Mouse (Mus musculus) MEL (cell line): Measurements from ENCODE around the gene Arhgef5. TPM values are rescaled to one million over a fixed set of nuclear protein-coding genes. Genes with fewer than 3 reads are reported as not detected.

Source experiments
- DNase-seq: peaks from one replicate; pipeline ENCODE4 v3.0.0; 2011; ENCODE audit warnings: low read depth, low spot score
- H3K27ac ChIP-seq: 2 replicates; pipeline ENCODE4 v1.5.1; 2012; ENCODE audit warnings: low read depth, mild to moderate bottlenecking, control low read depth, low read length, moderate library complexity; ENCODE audit not compliant: control insufficient read depth
- H3K27me3 ChIP-seq, 2 experiments: fragments of 150-350 bp in 1 of 2; sonication (generic) in 1 of 2; 2 replicates each; pipeline ENCODE4 v1.6.1; 2012; ENCODE audit warnings: low read length in 2 of 2, mild to moderate bottlenecking in 2 of 2, improper control_type of control experiment in 1 of 2, moderate library complexity in 1 of 2; ENCODE audit not compliant: insufficient read depth in 2 of 2, control insufficient read depth in 1 of 2
- H3K36me3 ChIP-seq, 2 experiments: 2 replicates each; pipeline ENCODE4 v1.6.1; 2012 to 2014; ENCODE audit warnings: low read length in 2 of 2, improper control_type of control experiment in 1 of 2, inconsistent platforms in 1 of 2, mild to moderate bottlenecking in 1 of 2; ENCODE audit not compliant: insufficient read depth in 2 of 2, control insufficient read depth in 1 of 2
- H3K4me1 ChIP-seq, 2 experiments: fragments of 150-350 bp in 1 of 2; sonication (generic) in 1 of 2; 2 replicates each; pipeline ENCODE4 v1.6.1; 2012; ENCODE audit warnings: low read length in 2 of 2, improper control_type of control experiment in 1 of 2, mild to moderate bottlenecking in 1 of 2; ENCODE audit not compliant: insufficient read depth in 2 of 2, control insufficient read depth in 1 of 2
- H3K4me3 ChIP-seq, 2 experiments: fragments of 150-350 bp in 1 of 2; sonication (generic) in 1 of 2; 2 replicates each; pipeline ENCODE4 v1.5.1; 2012; ENCODE audit warnings: low read depth in 2 of 2, low read length in 2 of 2, mild to moderate bottlenecking in 2 of 2, moderate library complexity in 2 of 2, control low read depth in 1 of 2, improper control_type of control experiment in 1 of 2; ENCODE audit not compliant: control insufficient read depth in 1 of 2, insufficient read depth in 1 of 2
- H3K79me2 ChIP-seq: 2 replicates; pipeline ENCODE4 v1.6.1; 2012; ENCODE audit warnings: mild to moderate bottlenecking, low read length, moderate library complexity; ENCODE audit not compliant: control insufficient read depth, poor library complexity, insufficient read depth
- H3K9ac ChIP-seq: 2 replicates; pipeline ENCODE4 v1.6.1; 2012; ENCODE audit warnings: low read depth, mild to moderate bottlenecking, control low read depth, low read length, moderate library complexity; ENCODE audit not compliant: control insufficient read depth, poor library complexity, severe bottlenecking
- H3K9me3 ChIP-seq: fragments of 150-350 bp; sonication (generic); replicated peaks from 2 replicates; pipeline ENCODE4 v1.6.1; 2012; ENCODE audit warnings: mild to moderate bottlenecking, low read length, improper control_type of control experiment, moderate library complexity; ENCODE audit not compliant: insufficient read depth
- BHLHE40 ChIP-seq: IDR thresholded peaks from 2 replicates; pipeline ENCODE4 v1.6.1; 2012; ENCODE audit warnings: low read depth, mild to moderate bottlenecking, inconsistent platforms, low read length, improper control_type of control experiment, borderline replicate concordance
- CHD1 ChIP-seq: IDR thresholded peaks from 2 replicates; pipeline ENCODE4 v1.6.1; 2012; ENCODE audit warnings: low read depth, mild to moderate bottlenecking, inconsistent platforms, low read length, improper control_type of control experiment
- CHD2 ChIP-seq: IDR thresholded peaks from 2 replicates; pipeline ENCODE4 v1.6.1; 2011; ENCODE audit warnings: low read length, improper control_type of control experiment
- CTCF ChIP-seq, 3 experiments: IDR thresholded peaks in 2 of 3; conservative IDR thresholded peaks in 1 of 3; 2 replicates each; pipeline ENCODE4 v1.5.1; 2011 to 2012; ENCODE audit warnings: low read length in 3 of 3, low read depth in 2 of 3, mild to moderate bottlenecking in 2 of 3, improper control_type of control experiment in 1 of 3, inconsistent platforms in 1 of 3, mixed read lengths in 1 of 3, moderate library complexity in 1 of 3; ENCODE audit not compliant: control insufficient read depth in 1 of 3, insufficient read depth in 1 of 3, poor library complexity in 1 of 3, severe bottlenecking in 1 of 3
- E2F4 ChIP-seq: IDR thresholded peaks from 2 replicates; pipeline ENCODE4 v1.6.1; 2011; ENCODE audit warnings: low read depth, low read length, improper control_type of control experiment, borderline replicate concordance
- EP300 ChIP-seq, 2 experiments: IDR thresholded peaks; 2 replicates each; pipeline ENCODE4 v1.6.1; 2011; ENCODE audit warnings: improper control_type of control experiment in 2 of 2, low read length in 2 of 2, low read depth in 1 of 2, mild to moderate bottlenecking in 1 of 2
- ETS1 ChIP-seq: IDR thresholded peaks from 2 replicates; pipeline ENCODE4 v1.6.1; 2012; ENCODE audit warnings: low read depth, mild to moderate bottlenecking, inconsistent platforms, low read length, improper control_type of control experiment, moderate library complexity
- GATA1 ChIP-seq: IDR thresholded peaks from 2 replicates; pipeline ENCODE4 v1.6.1; 2011; ENCODE audit warnings: low read depth, low read length, improper control_type of control experiment
- KAT2A ChIP-seq: conservative IDR thresholded peaks from 2 replicates; pipeline ENCODE4 v1.6.1; 2012; ENCODE audit warnings: low read depth, low read length, improper control_type of control experiment, inconsistent platforms
- MAFK ChIP-seq: IDR thresholded peaks from 2 replicates; pipeline ENCODE4 v1.6.1; 2011; ENCODE audit warnings: low read depth, mild to moderate bottlenecking, low read length, improper control_type of control experiment, borderline replicate concordance
- MAX ChIP-seq: IDR thresholded peaks from 2 replicates; pipeline ENCODE4 v1.6.1; 2011; ENCODE audit warnings: low read length, improper control_type of control experiment
- MAZ ChIP-seq: IDR thresholded peaks from 2 replicates; pipeline ENCODE4 v1.6.1; 2012; ENCODE audit warnings: low read depth, mild to moderate bottlenecking, inconsistent platforms, low read length, improper control_type of control experiment
- MEF2A ChIP-seq: IDR thresholded peaks from 2 replicates; pipeline ENCODE4 v1.6.1; 2014; ENCODE audit warnings: low read depth, mild to moderate bottlenecking, inconsistent platforms, low read length, improper control_type of control experiment; ENCODE audit not compliant: poor library complexity, insufficient replicate concordance, severe bottlenecking; ENCODE audit errors: extremely low read depth
- MXI1 ChIP-seq: IDR thresholded peaks from 2 replicates; pipeline ENCODE4 v1.6.1; 2011; ENCODE audit warnings: mild to moderate bottlenecking, low read depth, low read length, improper control_type of control experiment
- MYB ChIP-seq: IDR thresholded peaks from 2 replicates; pipeline ENCODE4 v1.6.1; 2011; ENCODE audit warnings: mild to moderate bottlenecking, low read depth, low read length, improper control_type of control experiment
- MYC ChIP-seq: IDR thresholded peaks from 2 replicates; pipeline ENCODE4 v1.6.1; 2011; ENCODE audit warnings: low read depth, mild to moderate bottlenecking, low read length, improper control_type of control experiment, moderate library complexity
- NRF1 ChIP-seq: IDR thresholded peaks from 2 replicates; pipeline ENCODE4 v1.6.1; 2014; ENCODE audit warnings: low read depth, mild to moderate bottlenecking, inconsistent platforms, low read length, improper control_type of control experiment, moderate library complexity; ENCODE audit not compliant: poor library complexity, insufficient read depth, severe bottlenecking
- POLR2A ChIP-seq, 2 experiments: IDR thresholded peaks; 2 replicates each; pipeline ENCODE4 v1.6.1; 2011 to 2012; ENCODE audit warnings: low read length in 2 of 2, mild to moderate bottlenecking in 2 of 2, control low read depth in 1 of 2, improper control_type of control experiment in 1 of 2, low read depth in 1 of 2, moderate library complexity in 1 of 2; ENCODE audit not compliant: control insufficient read depth in 1 of 2, insufficient read depth in 1 of 2, poor library complexity in 1 of 2
- POLR2AphosphoS5 ChIP-seq: IDR thresholded peaks from 2 replicates; pipeline ENCODE4 v1.6.1; 2012; ENCODE audit warnings: low read depth, borderline replicate concordance, mild to moderate bottlenecking, inconsistent platforms, low read length, moderate library complexity, mixed read lengths
- RAD21 ChIP-seq: IDR thresholded peaks from 2 replicates; pipeline ENCODE4 v1.6.1; 2011; ENCODE audit warnings: mild to moderate bottlenecking, low read depth, low read length, improper control_type of control experiment
- RCOR1 ChIP-seq: IDR thresholded peaks from 2 replicates; pipeline ENCODE4 v1.6.1; 2012; ENCODE audit warnings: low read depth, mild to moderate bottlenecking, inconsistent platforms, low read length, improper control_type of control experiment
- SIN3A ChIP-seq: IDR thresholded peaks from 2 replicates; pipeline ENCODE4 v1.6.1; 2012; ENCODE audit warnings: low read length, improper control_type of control experiment, inconsistent platforms
- SMC3 ChIP-seq: IDR thresholded peaks from 2 replicates; pipeline ENCODE4 v1.6.1; 2011; ENCODE audit warnings: low read depth, low read length, improper control_type of control experiment
- TCF12 ChIP-seq: IDR thresholded peaks from 2 replicates; pipeline ENCODE4 v1.6.1; 2014; ENCODE audit warnings: low read depth, mild to moderate bottlenecking, inconsistent platforms, low read length, improper control_type of control experiment, moderate library complexity
- USF1 ChIP-seq: IDR thresholded peaks from 2 replicates; pipeline ENCODE4 v1.6.1; 2014; ENCODE audit warnings: low read depth, mild to moderate bottlenecking, inconsistent platforms, low read length, improper control_type of control experiment, moderate library complexity
- USF2 ChIP-seq, 2 experiments: IDR thresholded peaks; 2 replicates each; pipeline ENCODE4 v1.6.1; 2011 to 2012; ENCODE audit warnings: improper control_type of control experiment in 2 of 2, low read length in 2 of 2, borderline replicate concordance in 1 of 2, inconsistent platforms in 1 of 2, low read depth in 1 of 2, mild to moderate bottlenecking in 1 of 2; ENCODE audit not compliant: insufficient read depth in 1 of 2
- ZKSCAN1 ChIP-seq: IDR thresholded peaks from 2 replicates; pipeline ENCODE4 v1.6.1; 2012; ENCODE audit warnings: low read depth, mild to moderate bottlenecking, inconsistent platforms, low read length, improper control_type of control experiment, moderate library complexity
- ZNF384 ChIP-seq: IDR thresholded peaks from 2 replicates; pipeline ENCODE4 v1.6.1; 2012; ENCODE audit warnings: low read depth, mild to moderate bottlenecking, inconsistent platforms, low read length, improper control_type of control experiment
- polyA plus RNA-seq, 2 experiments: library from polyadenylated mRNA; stranded (reverse) in 1 of 2; unstranded in 1 of 2; fragments of >175 nt in 1 of 2; fragments of >200 nt in 1 of 2; gene quantifications; 2 replicates each; pipeline versions ENCODE4 v1.2.1 to v1.2.4; 2012; ENCODE audit warnings: low replicate concordance in 2 of 2, low read depth in 1 of 2; ENCODE audit not compliant: insufficient read length in 2 of 2, insufficient read depth in 1 of 2, missing spikeins in 1 of 2
- total RNA-seq: library from RNA; depleted of rRNA; stranded (reverse); fragments of 300-350 nt; gene quantifications from 2 replicates; pipeline ENCODE4 v1.2.3, GENCODE M21; 2012

The Arhgef5 gene
- total and polyA plus RNA-seq, 3 experiments = not detected

- Histone ChIP-seq H3K27me3 (no peaks in the 10 kb centered on the region), H3K79me2 (no peaks in the 10 kb centered on the region)
- TF ChIP-seq SMC3 = no peak
- TF ChIP-seq POLR2A (IDR thresholded peaks at IDR 0.05; ENCODE audit: control insufficient read depth in 1 of 2, insufficient read depth in 1 of 2, low read depth in 1 of 2, low read length in 2 of 2, poor library complexity in 1 of 2) = no peak
- no peak for TF ChIP-seq USF2 (IDR thresholded peaks at IDR 0.05; ENCODE audit: borderline replicate concordance in 1 of 2, insufficient read depth in 1 of 2, low read depth in 1 of 2, low read length in 2 of 2)
- TF ChIP-seq ZNF384 = no peak
- no peak for TF ChIP-seq MAZ
Measured at GRCm38 (mm10) chr6:43293175-43293574, 27.8 kb downstream of the Arhgef5 start.

GRCm38 (mm10) chr6:43295908-43296307 lies 30.5 kb downstream of the Arhgef5 start:
- peak; percentile 52 for DNase-seq
- TF ChIP-seq CHD2 = no peak
- no peak for TF ChIP-seq MEF2A
- no peak for TF ChIP-seq USF2 (IDR thresholded peaks at IDR 0.05; ENCODE audit: borderline replicate concordance in 1 of 2, insufficient read depth in 1 of 2, low read depth in 1 of 2, low read length in 2 of 2)
- no peak for TF ChIP-seq ZKSCAN1
- no peak for TF ChIP-seq MYC
- no peak for TF ChIP-seq POLR2A (IDR thresholded peaks at IDR 0.05; ENCODE audit: control insufficient read depth in 1 of 2, insufficient read depth in 1 of 2, low read depth in 1 of 2, low read length in 2 of 2, poor library complexity in 1 of 2)
- TF ChIP-seq E2F4 = no peak
- no peak for TF ChIP-seq CHD1
- no peak for TF ChIP-seq KAT2A
- no peak for TF ChIP-seq POLR2AphosphoS5
- TF ChIP-seq CTCF (IDR thresholded peaks at IDR 0.05 in 2 of 3, conservative IDR thresholded peaks at IDR 0.05 in 1 of 3; ENCODE audit: control insufficient read depth in 1 of 3, insufficient read depth in 1 of 3, low read depth in 2 of 3, low read length in 3 of 3, poor library complexity in 1 of 3, severe bottlenecking in 1 of 3) = no peak
- TF ChIP-seq MYB = no peak
- TF ChIP-seq GATA1 = peak; percentile 25; the same call in 1 of the 2 replicates
- no peak for TF ChIP-seq USF1
- no peak for TF ChIP-seq MAZ
- no peak for TF ChIP-seq RCOR1
- no peak for TF ChIP-seq MAX
- TF ChIP-seq MAFK = no peak
- no peak for TF ChIP-seq NRF1
- no peak for TF ChIP-seq MXI1
- TF ChIP-seq TCF12 = no peak
- no peak for TF ChIP-seq RAD21
- TF ChIP-seq BHLHE40 = no peak
- TF ChIP-seq ETS1 = peak; percentile 78
- no peak for TF ChIP-seq SIN3A
- TF ChIP-seq EP300 (IDR thresholded peaks at IDR 0.05; ENCODE audit: low read depth in 1 of 2, low read length in 2 of 2) = 0 out of 4 replicates have a peak, but pooled peaks of 1 of the 2 experiments have one; percentile 22
- H3K36me3 ChIP-seq = no peaks in the 10 kb centered on the region

More at GRCm38 (mm10) chr6:43293175-43293574, 27.8 kb downstream of the Arhgef5 start:
- H3K9ac ChIP-seq = no peak overlapping the region
- no peaks in the 10 kb centered on the region for H3K36me3 ChIP-seq
- no peak for DNase-seq
- H3K9me3 ChIP-seq = no peaks in the 10 kb centered on the region
- no peak overlapping the region for H3K4me3 ChIP-seq
- H3K27ac ChIP-seq = no peak overlapping the region
- 0 out of 4 replicates have a peak, but pooled peaks cover 0 to 3% of the 10 kb centered on the region in 2 experiments for H3K4me1 ChIP-seq

More at GRCm38 (mm10) chr6:43295908-43296307, 30.5 kb downstream of the Arhgef5 start:
- H3K27me3 ChIP-seq = no peaks in the 10 kb centered on the region
- no peaks in the 10 kb centered on the region for H3K9me3 ChIP-seq
- H3K9ac ChIP-seq = no peak overlapping the region
- H3K79me2 ChIP-seq = no peaks in the 10 kb centered on the region
- H3K27ac ChIP-seq = no peak overlapping the region
- 0 out of 4 replicates have a peak, but pooled peaks cover 0 to 3% of the 10 kb centered on the region in 2 experiments for H3K4me1 ChIP-seq
- no peak overlapping the region for H3K4me3 ChIP-seq
